Mouse (Mus musculus): ENCODE results near the gene Upk3b. TPM values are rescaled to one million over a fixed set of nuclear protein-coding genes. Genes with fewer than 3 reads are reported as not detected.

Gene Upk3b
- polyA plus RNA-seq, 1 experiment from 2014 or later, result 78.3 TPM

GRCm38 (mm10) chr5:136015586-136015985, 22.7 kb upstream of the Upk3b start:
- no peaks in the 10 kb centered on the region for H3K27me3 ChIP-seq (ENCODE audit: insufficient read depth, poor library complexity, severe bottlenecking)
- WGBS, result 84% methylated on average over 10 of the region's 10 CpGs
- H3K36me3 ChIP-seq, result peaks cover 39% of the 10 kb centered on the region
- H3K9me3 ChIP-seq, result no peaks in the 10 kb centered on the region
- peaks cover 44% of the 10 kb centered on the region for H3K4me1 ChIP-seq
- no peak for DNase-seq (ENCODE audit: low spot score)
- no peak overlapping the region for H3K4me3 ChIP-seq
- H3K27ac ChIP-seq, result peak overlapping the region; percentile 57

DNA sequence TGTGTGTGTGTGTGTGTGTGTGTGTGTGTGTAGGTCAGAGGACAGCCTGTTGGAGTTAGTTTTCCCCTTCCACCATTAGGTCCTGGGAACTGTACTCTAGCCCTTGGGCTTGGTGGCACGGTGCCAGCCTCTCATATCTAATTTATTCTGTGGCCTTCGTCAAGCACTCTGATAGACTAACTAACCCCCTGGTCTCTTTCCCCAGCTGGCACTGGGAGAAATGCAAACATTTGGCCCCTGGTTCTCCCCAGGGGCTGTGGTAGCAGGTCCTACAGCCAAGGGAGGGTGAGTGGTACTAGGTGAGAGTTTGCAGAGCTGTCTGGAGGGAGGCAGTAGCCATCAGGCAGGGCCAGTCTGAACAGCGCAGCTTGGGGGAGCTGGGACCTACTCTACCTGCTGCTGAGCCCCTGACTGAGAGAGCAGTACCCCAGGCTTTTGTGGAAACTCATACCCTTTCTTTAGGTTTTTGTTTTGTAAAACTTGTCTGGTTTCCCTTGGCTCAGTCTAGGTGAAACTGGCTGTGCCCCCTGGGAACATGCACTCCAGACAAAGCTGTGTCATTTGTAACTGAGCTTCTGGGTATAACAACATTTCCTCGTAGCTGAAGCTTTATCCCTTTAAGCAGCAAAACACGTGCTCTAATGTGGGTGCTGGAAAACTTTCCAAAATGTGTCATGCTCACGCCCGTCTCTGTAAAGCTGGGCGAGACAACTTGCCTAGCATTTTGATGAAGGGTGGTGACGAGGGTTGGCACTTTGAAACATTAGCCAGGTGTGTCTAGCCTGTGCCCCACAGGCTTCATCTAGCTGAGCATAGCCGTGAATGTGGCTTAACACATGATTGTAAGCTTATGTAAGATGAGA, 22.1 kb upstream of the Upk3b start:
- Histone ChIP-seq H3K27me3 (ENCODE audit: insufficient read depth, poor library complexity, severe bottlenecking) (no peaks in the 10 kb centered on the region), H3K36me3 (peaks cover 39% of the 10 kb centered on the region), H3K4me1 (peaks cover 44% of the 10 kb centered on the region), H3K27ac (peak overlapping the region; percentile 57; the same call in 1 of the 2 replicates), H3K9me3 (no peaks in the 10 kb centered on the region), H3K4me3 (no peak overlapping the region)
- 77% methylated on average over 10 of the region's 10 CpGs for WGBS
- no peak for DNase-seq (ENCODE audit: low spot score)

- peaks cover 46% of the 10 kb centered on the region for H3K4me1 ChIP-seq
- DNase-seq (ENCODE audit: low spot score), result no peak
- H3K4me3 ChIP-seq, result no peak overlapping the region
- WGBS, result 88% methylated on average over 6 of the region's 6 CpGs
- 0 out of 2 replicates have a peak overlapping the region, but pooled peaks have one; percentile 9 for H3K27ac ChIP-seq
- peaks cover 36% of the 10 kb centered on the region for H3K36me3 ChIP-seq
- H3K9me3 ChIP-seq, result no peaks in the 10 kb centered on the region
- H3K27me3 ChIP-seq (ENCODE audit: insufficient read depth, poor library complexity, severe bottlenecking), result no peaks in the 10 kb centered on the region
Measured at GRCm38 (mm10) chr5:136017262-136017661, 21.0 kb upstream of the Upk3b start.

DNA sequence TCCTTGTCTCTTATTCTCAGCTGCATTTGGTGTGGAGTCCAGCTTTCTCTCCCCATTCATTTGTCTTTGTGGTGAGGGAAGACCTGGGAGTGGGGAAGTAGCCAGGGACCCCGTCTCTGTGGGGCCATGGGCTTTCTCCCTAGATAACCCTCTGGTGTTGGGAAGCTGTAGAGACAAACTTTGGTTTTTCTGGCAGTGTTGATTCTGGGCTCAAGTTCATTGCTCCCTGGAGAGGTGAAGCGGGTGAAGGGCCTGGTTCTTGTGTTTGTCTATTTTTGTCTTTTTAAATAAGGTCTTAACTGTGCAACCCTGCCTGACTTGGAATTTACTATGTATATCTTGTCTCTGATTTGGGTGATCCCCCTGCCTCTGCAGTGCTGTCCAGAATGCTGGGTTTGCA, 19.6 kb upstream of the Upk3b start:
- Histone ChIP-seq H3K27me3 (ENCODE audit: insufficient read depth, poor library complexity, severe bottlenecking) (no peaks in the 10 kb centered on the region), H3K27ac (no peak overlapping the region), H3K9me3 (no peaks in the 10 kb centered on the region), H3K4me1 (peaks cover 46% of the 10 kb centered on the region), H3K4me3 (no peak overlapping the region), H3K36me3 (peaks cover 28% of the 10 kb centered on the region)
- 71% methylated on average over 2 of the region's 2 CpGs for WGBS
- no peak for DNase-seq (ENCODE audit: low spot score)

- DNase-seq (ENCODE audit: low spot score), result peak; percentile 87
- Histone ChIP-seq H3K4me3 (no peak overlapping the region), H3K9me3 (no peaks in the 10 kb centered on the region), H3K27me3 (ENCODE audit: insufficient read depth, poor library complexity, severe bottlenecking) (no peaks in the 10 kb centered on the region), H3K36me3 (peaks cover 26% of the 10 kb centered on the region), H3K27ac (0 out of 2 replicates have a peak overlapping the region, but pooled peaks have one; percentile 37), H3K4me1 (peaks cover 46% of the 10 kb centered on the region)
- WGBS, result 40% methylated on average over 1 of the region's 1 CpGs
Measured at GRCm38 (mm10) chr5:136019907-136020306, 18.4 kb upstream of the Upk3b start.

GRCm38 (mm10) chr5:136025712-136026111, 12.6 kb upstream of the Upk3b start:
- Histone ChIP-seq H3K27me3 (ENCODE audit: insufficient read depth, poor library complexity, severe bottlenecking) (no peaks in the 10 kb centered on the region), H3K4me3 (no peak overlapping the region), H3K9me3 (no peaks in the 10 kb centered on the region), H3K27ac (no peak overlapping the region), H3K36me3 (peaks cover 68% of the 10 kb centered on the region), H3K4me1 (peaks cover 7% of the 10 kb centered on the region)
- WGBS, result 84% methylated on average over 3 of the region's 3 CpGs
- DNase-seq (ENCODE audit: low spot score), result no peak

DNA sequence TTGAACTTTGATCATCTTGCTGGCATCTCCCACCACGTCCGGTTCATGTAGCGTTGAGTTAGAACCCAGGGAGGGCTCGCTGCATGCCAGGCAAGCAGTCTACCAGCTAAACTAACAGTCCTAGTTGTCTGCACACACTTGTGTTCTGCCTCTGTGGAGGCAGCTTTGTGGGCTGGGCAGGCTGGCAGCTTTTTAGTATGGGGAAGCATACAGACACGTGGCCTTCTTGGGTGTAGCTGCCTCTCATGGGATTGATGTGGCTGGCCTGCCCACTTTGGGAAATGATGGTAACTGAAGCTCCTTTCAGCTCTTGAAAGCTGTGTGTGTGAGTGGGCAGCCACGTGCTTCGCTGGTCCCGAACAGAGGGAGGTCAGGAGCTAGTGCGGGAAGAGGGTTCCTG, 11.4 kb upstream of the Upk3b start:
- no peaks in the 10 kb centered on the region for H3K9me3 ChIP-seq
- no peak for DNase-seq (ENCODE audit: low spot score)
- peaks cover 72% of the 10 kb centered on the region for H3K36me3 ChIP-seq
- 0 out of 2 replicates have a peak, but pooled peaks cover 4% of the 10 kb centered on the region for H3K4me1 ChIP-seq
- WGBS, result 90% methylated on average over 9 of the region's 9 CpGs
- H3K27me3 ChIP-seq (ENCODE audit: insufficient read depth, poor library complexity, severe bottlenecking), result no peaks in the 10 kb centered on the region
- H3K27ac ChIP-seq, result no peak overlapping the region
- no peak overlapping the region for H3K4me3 ChIP-seq

GRCm38 (mm10) chr5:136027612-136028311, 10.5 kb upstream of the Upk3b start:
- Histone ChIP-seq H3K27ac (no peak overlapping the region), H3K36me3 (peaks cover 77% of the 10 kb centered on the region)
- DNase-seq (ENCODE audit: low spot score), result no peak

DNA sequence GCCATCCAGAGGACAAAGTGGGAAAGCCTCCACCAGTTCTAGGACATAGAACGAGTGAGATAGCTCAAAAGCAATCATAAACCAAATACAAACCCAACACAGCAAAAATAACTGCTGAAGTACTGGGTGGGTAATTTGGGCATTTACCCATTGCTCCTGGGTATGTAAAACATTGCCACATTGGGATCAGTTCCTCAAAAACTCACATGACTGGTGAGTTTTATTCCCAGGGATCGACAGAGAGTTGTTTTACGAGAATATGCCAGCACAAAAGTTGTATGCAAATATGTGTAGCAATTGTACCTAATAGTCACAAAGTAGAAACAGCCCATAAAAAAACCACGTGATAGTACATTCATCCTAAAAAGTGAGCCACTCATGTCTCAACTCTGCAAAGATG, 3.4 kb upstream of the Upk3b start:
- Histone ChIP-seq H3K4me3 (no peak overlapping the region), H3K27ac (no peak overlapping the region), H3K9me3 (no peaks in the 10 kb centered on the region), H3K4me1 (peaks cover 16% of the 10 kb centered on the region), H3K36me3 (peaks cover 33% of the 10 kb centered on the region), H3K27me3 (ENCODE audit: insufficient read depth, poor library complexity, severe bottlenecking) (no peaks in the 10 kb centered on the region)
- no peak for DNase-seq (ENCODE audit: low spot score)
- WGBS, result 79% methylated on average over 4 of the region's 4 CpGs

More at GRCm38 (mm10) chr5:136027612-136028311, 10.5 kb upstream of the Upk3b start:
- Histone ChIP-seq H3K27me3 (ENCODE audit: insufficient read depth, poor library complexity, severe bottlenecking) (no peaks in the 10 kb centered on the region), H3K4me1 (0 out of 2 replicates have a peak, but pooled peaks cover 4% of the 10 kb centered on the region), H3K9me3 (no peaks in the 10 kb centered on the region), H3K4me3 (no peak overlapping the region)
- 82% methylated on average over 11 of the region's 11 CpGs for WGBS

DNA sequence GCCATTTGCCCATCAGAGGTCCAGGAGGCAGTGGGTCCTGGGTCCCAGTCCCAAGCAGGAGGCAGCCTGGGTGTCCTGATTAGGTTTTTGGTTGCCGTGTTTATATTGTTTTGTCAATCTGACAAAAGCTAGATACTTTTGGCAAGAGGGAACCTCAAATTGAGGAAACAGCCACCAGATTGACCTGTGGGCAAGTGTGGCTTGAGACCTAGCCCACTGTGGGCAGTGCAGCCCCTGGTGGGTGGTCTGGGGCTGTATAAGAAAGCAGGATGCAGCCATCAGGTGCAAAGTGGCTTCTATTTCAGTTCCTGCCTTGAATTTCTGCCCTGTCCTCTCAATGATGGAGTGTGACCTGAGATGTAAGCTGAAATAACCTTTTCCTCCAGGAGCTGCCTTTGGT, 3.0 kb upstream of the Upk3b start:
- Histone ChIP-seq H3K27ac (no peak overlapping the region), H3K27me3 (ENCODE audit: insufficient read depth, poor library complexity, severe bottlenecking) (no peaks in the 10 kb centered on the region), H3K9me3 (no peaks in the 10 kb centered on the region), H3K4me3 (no peak overlapping the region), H3K36me3 (peaks cover 28% of the 10 kb centered on the region), H3K4me1 (peaks cover 19% of the 10 kb centered on the region)
- 74% methylated on average over 1 of the region's 1 CpGs for WGBS
- DNase-seq (ENCODE audit: low spot score), result no peak

DNA sequence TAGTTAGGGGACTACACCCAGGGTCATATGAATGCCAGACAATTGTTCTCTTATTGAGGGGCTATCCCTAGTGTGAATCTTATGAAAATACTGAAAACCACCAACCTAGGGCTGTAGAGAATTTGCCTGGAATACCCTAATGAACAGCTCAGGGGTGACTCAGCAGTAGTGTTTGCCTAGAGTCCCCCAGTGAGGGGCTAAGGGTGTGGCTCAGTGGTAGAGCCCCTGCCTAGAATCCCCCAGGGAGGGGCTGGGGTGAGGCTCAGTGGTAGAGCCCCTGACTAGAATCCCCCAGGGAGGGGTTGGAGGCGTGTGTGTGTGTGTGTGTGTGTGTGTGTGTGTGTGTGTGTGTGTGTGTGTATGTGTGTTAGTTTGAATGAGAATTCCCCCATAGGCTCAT, 1.6 kb upstream of the Upk3b start:
- Histone ChIP-seq H3K27me3 (ENCODE audit: insufficient read depth, poor library complexity, severe bottlenecking) (no peaks in the 10 kb centered on the region), H3K27ac (no peak overlapping the region), H3K9me3 (no peaks in the 10 kb centered on the region), H3K4me3 (no peak overlapping the region), H3K36me3 (peaks cover 15% of the 10 kb centered on the region), H3K4me1 (peaks cover 19% of the 10 kb centered on the region)
- DNase-seq (ENCODE audit: low spot score), result no peak
- WGBS, result 89% methylated on average over 1 of the region's 1 CpGs

DNA sequence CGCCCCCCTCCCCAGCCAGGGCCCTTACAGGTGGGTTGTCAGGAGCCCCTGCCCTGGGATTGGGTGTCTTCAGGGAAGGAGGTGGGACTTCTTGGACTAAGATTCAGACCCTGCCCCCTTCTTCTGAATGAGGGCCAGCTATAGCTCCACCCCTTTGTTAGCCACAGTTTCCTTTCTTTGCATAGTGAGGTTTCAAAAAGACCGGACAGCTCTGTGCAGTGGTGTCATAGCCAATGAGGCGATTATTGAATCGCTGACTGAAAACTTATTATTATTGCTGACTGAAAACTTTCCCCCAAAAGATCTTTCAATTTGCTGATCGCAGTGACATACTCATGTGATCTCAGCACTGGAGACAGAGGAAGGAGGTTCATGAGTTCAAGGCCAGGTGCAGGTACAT, 1.9 kb downstream of the Upk3b start:
- 0 out of 2 replicates have a peak, but pooled peaks cover 3% of the 10 kb centered on the region for H3K36me3 ChIP-seq
- DNase-seq (ENCODE audit: low spot score), result no peak
- H3K27me3 ChIP-seq (ENCODE audit: insufficient read depth, poor library complexity, severe bottlenecking), result 0 out of 2 replicates have a peak, but pooled peaks cover 14% of the 10 kb centered on the region
- H3K4me1 ChIP-seq, result peaks cover 21% of the 10 kb centered on the region
- H3K9me3 ChIP-seq, result no peaks in the 10 kb centered on the region
- H3K4me3 ChIP-seq, result peak overlapping the region; percentile 36
- 45% methylated on average over 5 of the region's 5 CpGs for WGBS
- H3K27ac ChIP-seq, result 0 out of 2 replicates have a peak overlapping the region, but pooled peaks have one; percentile 2

DNA sequence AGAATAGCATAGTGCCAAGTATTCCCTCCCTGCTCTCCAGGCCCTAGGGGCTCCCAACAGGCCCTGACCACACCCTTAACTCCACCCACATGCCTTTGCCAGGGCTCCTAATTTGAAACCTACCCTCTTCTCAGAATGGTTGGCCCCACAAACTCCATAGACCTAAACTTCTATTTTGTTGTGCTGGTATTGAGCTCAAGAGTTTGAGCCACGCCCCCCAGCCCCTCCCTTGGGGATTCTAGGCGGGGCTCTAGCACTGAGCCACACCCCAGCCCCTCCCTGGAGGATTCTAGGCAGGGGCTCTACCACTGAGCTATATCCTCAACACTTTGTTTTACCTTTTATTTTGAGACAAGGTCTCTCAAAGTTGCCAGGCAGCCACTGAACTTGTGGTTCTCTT, 3.0 kb downstream of the Upk3b start:
- Histone ChIP-seq H3K9me3 (no peaks in the 10 kb centered on the region), H3K4me1 (peaks cover 21% of the 10 kb centered on the region), H3K4me3 (no peak overlapping the region), H3K27ac (no peak overlapping the region), H3K36me3 (0 out of 2 replicates have a peak, but pooled peaks cover 3% of the 10 kb centered on the region), H3K27me3 (ENCODE audit: insufficient read depth, poor library complexity, severe bottlenecking) (0 out of 2 replicates have a peak, but pooled peaks cover 14% of the 10 kb centered on the region)
- DNase-seq (ENCODE audit: low spot score), result no peak
- WGBS, result 44% methylated on average over 2 of the region's 2 CpGs

Data from heart, embryonic 10.5 days (tissue).